Mouse (Mus musculus): Measurements from ENCODE around the gene Ifnlr1. TPM values are rescaled to one million over a fixed set of nuclear protein-coding genes. Genes with fewer than 3 reads are reported as not detected.

The Ifnlr1 gene
- polyA plus RNA-seq, 1 experiment from 2014 or later = 2.7 TPM

GRCm38 (mm10) chr4:135730951-135731350, 44.9 kb downstream of the Ifnlr1 start:
- Histone ChIP-seq H3K4me3 (ENCODE audit: low read depth, low read length) (no peak overlapping the region), H3K9me3 (ENCODE audit: low read length) (peaks cover 3% of the 10 kb centered on the region; the same call in 1 of the 2 replicates), H3K4me2 (replicated peaks; ENCODE audit: low read depth, low read length) (no peak overlapping the region), H3K4me1 (ENCODE audit: insufficient read depth, low read depth, low read length) (no peaks in the 10 kb centered on the region), H3K27me3 (replicated peaks; ENCODE audit: insufficient read depth, low read length) (no peaks in the 10 kb centered on the region), H3K27ac (ENCODE audit: low read length) (no peak overlapping the region), H3K36me3 (ENCODE audit: insufficient read depth, low read length) (no peaks in the 10 kb centered on the region), H3K9ac (replicated peaks; ENCODE audit: low read depth) (no peak overlapping the region)
- TF ChIP-seq EP300 (IDR thresholded peaks at IDR 0.05) = no peak
- no peak for TF ChIP-seq CTCF (IDR thresholded peaks at IDR 0.05)
- ATAC-seq = no peak
- no peak for DNase-seq (ENCODE audit: low spot score)
- WGBS = 58% methylated on average over 8 of the region's 8 CpGs

GRCm38 (mm10) chr4:135733901-135734300, 47.8 kb downstream of the Ifnlr1 start:
- H3K4me2 ChIP-seq (replicated peaks; ENCODE audit: low read depth, low read length) = no peak overlapping the region
- no peak overlapping the region for H3K4me3 ChIP-seq (ENCODE audit: low read depth, low read length)
- H3K27me3 ChIP-seq (replicated peaks; ENCODE audit: insufficient read depth, low read length) = no peaks in the 10 kb centered on the region
- 93% methylated on average over 14 of the region's 14 CpGs for WGBS
- DNase-seq (ENCODE audit: low spot score) (no peak), ATAC-seq (no peak)
- no peaks in the 10 kb centered on the region for H3K4me1 ChIP-seq (ENCODE audit: insufficient read depth, low read depth, low read length)
- H3K36me3 ChIP-seq (ENCODE audit: insufficient read depth, low read length) = no peaks in the 10 kb centered on the region
- TF ChIP-seq CTCF (IDR thresholded peaks at IDR 0.05) (no peak), EP300 (IDR thresholded peaks at IDR 0.05) (no peak)
- H3K27ac ChIP-seq (ENCODE audit: low read length) = no peak overlapping the region
- peaks cover 3% of the 10 kb centered on the region; the same call in 1 of the 2 replicates for H3K9me3 ChIP-seq (ENCODE audit: low read length)
- no peak overlapping the region for H3K9ac ChIP-seq (replicated peaks; ENCODE audit: low read depth)

GRCm38 (mm10) chr4:135736903-135737302, 50.8 kb downstream of the Ifnlr1 start:
- WGBS = 74% methylated on average over 3 of the region's 3 CpGs
- Histone ChIP-seq H3K36me3 (ENCODE audit: insufficient read depth, low read length) (no peaks in the 10 kb centered on the region), H3K27ac (ENCODE audit: low read length) (no peak overlapping the region), H3K27me3 (replicated peaks; ENCODE audit: insufficient read depth, low read length) (no peaks in the 10 kb centered on the region), H3K9me3 (ENCODE audit: low read length) (peaks cover 3% of the 10 kb centered on the region; the same call in 1 of the 2 replicates), H3K9ac (replicated peaks; ENCODE audit: low read depth) (no peak overlapping the region), H3K4me3 (ENCODE audit: low read depth, low read length) (no peak overlapping the region), H3K4me2 (replicated peaks; ENCODE audit: low read depth, low read length) (no peak overlapping the region), H3K4me1 (ENCODE audit: insufficient read depth, low read depth, low read length) (no peaks in the 10 kb centered on the region)
- DNase-seq (ENCODE audit: low spot score) (no peak), ATAC-seq (no peak)
- TF ChIP-seq CTCF (IDR thresholded peaks at IDR 0.05) (no peak), EP300 (IDR thresholded peaks at IDR 0.05) (no peak)

GRCm38 (mm10) chr4:135738237-135738636, 52.1 kb downstream of the Ifnlr1 start:
- Histone ChIP-seq H3K36me3 (ENCODE audit: insufficient read depth, low read length) (no peaks in the 10 kb centered on the region), H3K4me3 (ENCODE audit: low read depth, low read length) (no peak overlapping the region), H3K27me3 (replicated peaks; ENCODE audit: insufficient read depth, low read length) (no peaks in the 10 kb centered on the region), H3K9ac (replicated peaks; ENCODE audit: low read depth) (no peak overlapping the region), H3K4me2 (replicated peaks; ENCODE audit: low read depth, low read length) (no peak overlapping the region), H3K4me1 (ENCODE audit: insufficient read depth, low read depth, low read length) (no peaks in the 10 kb centered on the region), H3K27ac (ENCODE audit: low read length) (no peak overlapping the region), H3K9me3 (ENCODE audit: low read length) (peaks cover 3% of the 10 kb centered on the region; the same call in 1 of the 2 replicates)
- DNase-seq (ENCODE audit: low spot score) = no peak
- WGBS = 38% methylated on average over 5 of the region's 5 CpGs
- no peak for ATAC-seq
- TF ChIP-seq CTCF (IDR thresholded peaks at IDR 0.05) = no peak
- no peak for TF ChIP-seq EP300 (IDR thresholded peaks at IDR 0.05)

GRCm38 (mm10) chr4:135739148-135739547, 53.1 kb downstream of the Ifnlr1 start:
- no peaks in the 10 kb centered on the region for H3K27me3 ChIP-seq (replicated peaks; ENCODE audit: insufficient read depth, low read length)
- no peaks in the 10 kb centered on the region for H3K4me1 ChIP-seq (ENCODE audit: insufficient read depth, low read depth, low read length)
- peaks cover 3% of the 10 kb centered on the region; the same call in 1 of the 2 replicates for H3K9me3 ChIP-seq (ENCODE audit: low read length)
- ATAC-seq = no peak
- H3K36me3 ChIP-seq (ENCODE audit: insufficient read depth, low read length) = no peaks in the 10 kb centered on the region
- DNase-seq (ENCODE audit: low spot score) = no peak
- no peak for TF ChIP-seq CTCF (IDR thresholded peaks at IDR 0.05)
- no peak for TF ChIP-seq EP300 (IDR thresholded peaks at IDR 0.05)
- no peak overlapping the region for H3K4me2 ChIP-seq (replicated peaks; ENCODE audit: low read depth, low read length)
- H3K27ac ChIP-seq (ENCODE audit: low read length) = no peak overlapping the region
- no peak overlapping the region for H3K4me3 ChIP-seq (ENCODE audit: low read depth, low read length)
- WGBS = 58% methylated on average over 7 of the region's 7 CpGs
- no peak overlapping the region for H3K9ac ChIP-seq (replicated peaks; ENCODE audit: low read depth)

- Histone ChIP-seq H3K4me3 (ENCODE audit: low read depth, low read length) (no peak overlapping the region), H3K36me3 (ENCODE audit: insufficient read depth, low read length) (no peaks in the 10 kb centered on the region), H3K27ac (ENCODE audit: low read length) (no peak overlapping the region), H3K27me3 (replicated peaks; ENCODE audit: insufficient read depth, low read length) (no peaks in the 10 kb centered on the region), H3K4me1 (ENCODE audit: insufficient read depth, low read depth, low read length) (no peaks in the 10 kb centered on the region), H3K4me2 (replicated peaks; ENCODE audit: low read depth, low read length) (no peak overlapping the region), H3K9me3 (ENCODE audit: low read length) (no peaks in the 10 kb centered on the region), H3K9ac (replicated peaks; ENCODE audit: low read depth) (no peak overlapping the region)
- no peak for ATAC-seq
- WGBS = 93% methylated on average over 14 of the region's 14 CpGs
- no peak for TF ChIP-seq EP300 (IDR thresholded peaks at IDR 0.05)
- no peak for DNase-seq (ENCODE audit: low spot score)
Measured at GRCm38 (mm10) chr4:135739672-135740071, 53.6 kb downstream of the Ifnlr1 start.

- Histone ChIP-seq H3K27me3 (replicated peaks; ENCODE audit: insufficient read depth, low read length) (no peaks in the 10 kb centered on the region), H3K27ac (ENCODE audit: low read length) (no peak overlapping the region), H3K4me1 (ENCODE audit: insufficient read depth, low read depth, low read length) (no peaks in the 10 kb centered on the region), H3K36me3 (ENCODE audit: insufficient read depth, low read length) (no peaks in the 10 kb centered on the region), H3K9ac (replicated peaks; ENCODE audit: low read depth) (no peak overlapping the region), H3K4me3 (ENCODE audit: low read depth, low read length) (no peak overlapping the region), H3K9me3 (ENCODE audit: low read length) (no peaks in the 10 kb centered on the region), H3K4me2 (replicated peaks; ENCODE audit: low read depth, low read length) (no peak overlapping the region)
- ATAC-seq (no peak), DNase-seq (ENCODE audit: low spot score) (no peak)
- TF ChIP-seq CTCF (IDR thresholded peaks at IDR 0.05) = no peak
- TF ChIP-seq EP300 (IDR thresholded peaks at IDR 0.05) = no peak
- 16% methylated on average over 6 of the region's 6 CpGs for WGBS
Measured at GRCm38 (mm10) chr4:135743520-135743919, 57.4 kb downstream of the Ifnlr1 start.
